Mouse (Mus musculus): ENCODE measurements around the gene Pak4.

DNA sequence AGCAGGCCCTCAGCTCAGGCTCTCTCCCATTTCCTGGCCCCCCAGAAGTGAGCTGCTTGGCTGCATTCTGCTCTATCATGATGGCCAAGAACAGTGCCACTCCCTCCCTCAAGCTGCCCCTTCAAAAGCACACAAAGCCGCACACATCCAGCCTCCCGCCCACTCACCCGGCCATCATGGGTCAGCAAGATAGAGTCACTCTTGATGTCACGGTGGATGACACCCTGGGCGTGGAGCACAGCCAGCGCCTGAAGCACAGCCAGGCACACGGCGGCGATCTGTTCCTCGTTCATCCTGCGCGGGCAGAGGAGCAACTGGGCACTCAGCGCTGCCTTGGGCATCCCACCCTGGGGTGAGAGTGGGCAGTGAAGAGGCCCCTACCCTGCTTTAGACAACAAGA is 35.6 kb downstream of the Pak4 start:
- TF ChIP-seq CTCF (IDR thresholded peaks at IDR 0.05; ENCODE audit: borderline replicate concordance, control insufficient read depth, extremely low read depth, insufficient read depth, low read length, poor library complexity) (no peak), POLR2A (IDR thresholded peaks at IDR 0.05; ENCODE audit: control insufficient read depth, extremely low read depth, insufficient read depth, low read length, poor library complexity) (no peak)

All from thymus, adult 2 months (tissue).